Mouse (Mus musculus) ZHBTc4 (cell line): ENCODE results near the gene Psma7.

Experiments
- DNase-seq: peaks from one replicate; pipeline ENCODE4 v3.0.0-alpha.2; 2011; ENCODE audit warnings: low read depth, low spot score

Gene Psma7

GRCm38 (mm10) chr2:180042256-180042857, at the start of gene Psma7, which contains the start of gene Ss18l1:
Psma7 (minus strand) TSS chr2:180042433.
Ss18l1 (plus strand) TSS chr2:180042509.
- DNase-seq, result peak; percentile 96

- DNase-seq, result no peak
Measured at GRCm38 (mm10) chr2:180090285-180090684, 48.1 kb upstream of the Psma7 start.

GRCm38 (mm10) chr2:180087472-180087871, 45.2 kb upstream of the Psma7 start:
- peak; percentile 45 for DNase-seq

GRCm38 (mm10) chr2:180086637-180087027, 44.4 kb upstream of the Psma7 start:
- DNase-seq, result no peak

GRCm38 (mm10) chr2:180085926-180086636, 43.8 kb upstream of the Psma7 start:
- no peak for DNase-seq

GRCm38 (mm10) chr2:180084565-180084964, 42.3 kb upstream of the Psma7 start:
- DNase-seq, result no peak

GRCm38 (mm10) chr2:180083063-180083462, 40.8 kb upstream of the Psma7 start:
- no peak for DNase-seq

- peak; percentile 62 for DNase-seq
Measured at GRCm38 (mm10) chr2:180080680-180081079, 38.4 kb upstream of the Psma7 start.

- peak; percentile 67 for DNase-seq
Measured at GRCm38 (mm10) chr2:180077622-180078021, 35.4 kb upstream of the Psma7 start.

- no peak for DNase-seq
Measured at GRCm38 (mm10) chr2:180072886-180073285, 30.7 kb upstream of the Psma7 start.

GRCm38 (mm10) chr2:180071671-180072070, 29.4 kb upstream of the Psma7 start:
- DNase-seq, result peak; percentile 37

- DNase-seq, result peak; percentile 96
Measured at GRCm38 (mm10) chr2:180070481-180071453, 28.5 kb upstream of the Psma7 start, which contains the start of gene Mtg2. Mtg2 (plus strand) TSS chr2:180070588.

GRCm38 (mm10) chr2:180069770-180070480, 27.7 kb upstream of the Psma7 start:
- DNase-seq, result no peak

- no peak for DNase-seq
Measured at GRCm38 (mm10) chr2:180063338-180064131, 21.3 kb upstream of the Psma7 start.

GRCm38 (mm10) chr2:180053001-180053400, 10.8 kb upstream of the Psma7 start:
- no peak for DNase-seq

- DNase-seq, result peak; percentile 55
Measured at GRCm38 (mm10) chr2:180051986-180052733, 9.9 kb upstream of the Psma7 start.

GRCm38 (mm10) chr2:180050986-180051385, 8.8 kb upstream of the Psma7 start:
- peak; percentile 90 for DNase-seq

GRCm38 (mm10) chr2:180047980-180048635, 5.9 kb upstream of the Psma7 start:
- DNase-seq, result no peak

- DNase-seq, result no peak
Measured at GRCm38 (mm10) chr2:180047580-180047979, 5.3 kb upstream of the Psma7 start.
